Mouse (Mus musculus) E14TG2a.4 (cell line): ENCODE data around the gene Sytl3.

Source experiments
- CTCF ChIP-seq: conservative IDR thresholded peaks from 2 replicates; pipeline ENCODE4 v1.5.1; 2014; ENCODE audit warnings: low read length
- NANOG ChIP-seq: IDR thresholded peaks from 2 replicates; pipeline ENCODE4 v1.6.1; 2014; ENCODE audit warnings: borderline replicate concordance, low read length, mixed read lengths
- POU5F1 ChIP-seq: IDR thresholded peaks from 2 replicates; pipeline ENCODE4 v1.6.1; 2014; ENCODE audit warnings: low read length, borderline replicate concordance

DNA sequence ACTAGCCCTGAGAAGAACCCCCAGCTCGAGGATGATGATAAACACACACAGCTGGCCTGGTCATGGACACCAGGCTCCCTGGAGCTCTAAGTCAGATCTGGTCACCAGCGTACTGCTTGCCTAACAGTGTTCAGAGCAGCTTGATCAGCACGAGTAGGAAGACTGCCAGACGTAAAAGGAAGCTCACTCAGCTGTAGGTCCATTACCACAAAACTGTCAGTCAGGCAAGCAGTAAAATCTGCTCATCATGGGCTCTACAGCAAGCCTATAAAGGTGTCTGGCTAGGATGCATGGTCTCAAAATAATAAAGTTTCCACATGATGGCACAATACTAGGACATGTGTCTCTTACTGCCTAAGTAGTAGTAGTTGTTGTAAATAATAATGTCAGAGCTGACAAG, 110.7 kb downstream of the Sytl3 start:
- TF ChIP-seq CTCF = no peak
- no peak for TF ChIP-seq POU5F1
- TF ChIP-seq NANOG = no peak
